Mouse (Mus musculus) liver (tissue): Measurements from ENCODE around the gene Plekhj1.
"Not testable (repeated sequence)": the region's sequence is repeated elsewhere in the genome, so short reads cannot be mapped to it uniquely, and the experiment has no call there.

Source experiments
- DNase-seq: peaks from one replicate; pipeline ENCODE4 v3.0.0-alpha.2; 2020; ENCODE audit warnings: mixed read lengths

Gene Plekhj1

GRCm38 (mm10) chr10:80798150-80799006, at the start of gene Plekhj1, which contains the start of gene Sf3a2:
Gene Plekhj1, minus strand, starts transcription at chr10:80798626.
Gene Sf3a2, plus strand, starts transcription at chr10:80798198.
- DNase-seq = peak; percentile 96

- no peak for DNase-seq
These were observed 47.3 kb upstream of the Plekhj1 start for GRCm38 (mm10) chr10:80845732-80846131.

- DNase-seq = no peak
These were observed 46.7 kb upstream of the Plekhj1 start for GRCm38 (mm10) chr10:80845055-80845693.

- no peak for DNase-seq
These were observed 45.6 kb upstream of the Plekhj1 start, which contains the start of gene Lingo3 for GRCm38 (mm10) chr10:80843931-80844547. Gene Lingo3, minus strand, starts transcription at chr10:80844039.

GRCm38 (mm10) chr10:80843087-80843930, 44.9 kb upstream of the Plekhj1 start:
- no peak for DNase-seq

- no peak for DNase-seq
These were observed 43.9 kb upstream of the Plekhj1 start for GRCm38 (mm10) chr10:80842334-80842733.

- no peak for DNase-seq
These were observed 43.3 kb upstream of the Plekhj1 start for GRCm38 (mm10) chr10:80841685-80842084.

- DNase-seq = no peak
These were observed 41.4 kb upstream of the Plekhj1 start for GRCm38 (mm10) chr10:80839848-80840247.

- DNase-seq = no peak
These were observed 40.0 kb upstream of the Plekhj1 start for GRCm38 (mm10) chr10:80838346-80838912.

- no peak for DNase-seq
These were observed 39.4 kb upstream of the Plekhj1 start for GRCm38 (mm10) chr10:80837827-80838226.

GRCm38 (mm10) chr10:80836949-80837379, 38.5 kb upstream of the Plekhj1 start:
- no peak for DNase-seq

GRCm38 (mm10) chr10:80835617-80836016, 37.2 kb upstream of the Plekhj1 start:
- no peak for DNase-seq

- DNase-seq = no peak
These were observed 34.4 kb upstream of the Plekhj1 start for GRCm38 (mm10) chr10:80832818-80833217.

- peak; percentile 84 for DNase-seq
These were observed 32.7 kb upstream of the Plekhj1 start for GRCm38 (mm10) chr10:80831136-80831535.

GRCm38 (mm10) chr10:80829359-80830278, 31.2 kb upstream of the Plekhj1 start:
- DNase-seq = no peak

- not testable (repeated sequence) for DNase-seq
These were observed 30.2 kb upstream of the Plekhj1 start for GRCm38 (mm10) chr10:80828587-80828986.

GRCm38 (mm10) chr10:80827870-80828420, 29.5 kb upstream of the Plekhj1 start:
- no peak for DNase-seq

GRCm38 (mm10) chr10:80827063-80827869, 28.8 kb upstream of the Plekhj1 start:
- DNase-seq = no peak

GRCm38 (mm10) chr10:80826151-80827062, 28.0 kb upstream of the Plekhj1 start, which contains the start of gene Oaz1:
Gene Oaz1, plus strand, starts transcription at chr10:80826656.
- DNase-seq = peak; percentile 98
